Mouse (Mus musculus): ENCODE data around the gene Dscaml1.

GRCm38 (mm10) chr9:45454032-45454431, 27.6 kb downstream of the Dscaml1 start:
- TF ChIP-seq CTCF (IDR thresholded peaks at IDR 0.05 in 2 of 3, conservative IDR thresholded peaks at IDR 0.05 in 1 of 3; ENCODE audit: control insufficient read depth in 1 of 3, insufficient read depth in 1 of 3, low read depth in 2 of 3, low read length in 3 of 3, poor library complexity in 1 of 3, severe bottlenecking in 1 of 3): no peak
- no peak for TF ChIP-seq RAD21 (IDR thresholded peaks at IDR 0.05; ENCODE audit: low read depth, low read length)
- TF ChIP-seq ZC3H11A (IDR thresholded peaks at IDR 0.05; ENCODE audit: low read depth, low read length): no peak
- TF ChIP-seq POLR2AphosphoS2 (IDR thresholded peaks at IDR 0.05; ENCODE audit: low read length): no peak
- TF ChIP-seq RCOR1 (IDR thresholded peaks at IDR 0.05; ENCODE audit: low read depth, low read length): no peak
- TF ChIP-seq ZNF384 (IDR thresholded peaks at IDR 0.05; ENCODE audit: low read depth, low read length): no peak
- TF ChIP-seq MAFK (IDR thresholded peaks at IDR 0.05; ENCODE audit: borderline replicate concordance, low read depth, low read length): no peak
- TF ChIP-seq POLR2AphosphoS5 (IDR thresholded peaks at IDR 0.05; ENCODE audit: borderline replicate concordance, low read depth, low read length): no peak
- no peak for TF ChIP-seq CHD2 (IDR thresholded peaks at IDR 0.05; ENCODE audit: low read length)
- TF ChIP-seq USF1 (IDR thresholded peaks at IDR 0.05; ENCODE audit: low read depth, low read length): no peak
- TF ChIP-seq SIN3A (IDR thresholded peaks at IDR 0.05; ENCODE audit: low read length): no peak
- TF ChIP-seq ELF1 (IDR thresholded peaks at IDR 0.05; ENCODE audit: low read depth, low read length): no peak
